Mouse (Mus musculus): ENCODE measurements around the gene Hist1h4h. TPM values are rescaled to one million over a fixed set of nuclear protein-coding genes. Genes with fewer than 3 reads are reported as not detected.
"Not testable (repeated sequence)": the region's sequence is repeated elsewhere in the genome, so short reads cannot be mapped to it uniquely, and the experiment has no call there.

Hist1h4h gene
- total and polyA plus RNA-seq, 3 experiments: 9.9 to 5,753 TPM; not detected in 1

- Histone ChIP-seq H3K36me3 (ENCODE audit: control insufficient read depth in 1 of 2, insufficient read depth in 2 of 2, low read length in 2 of 2) (peaks cover 0 to 24% of the 10 kb centered on the region in 2 experiments; a peak in 2 of 4 replicates), H3K27ac (ENCODE audit: control insufficient read depth, low read depth, low read length) (peak overlapping the region; percentile 98), H3K4me1 (ENCODE audit: control insufficient read depth in 1 of 2, insufficient read depth in 2 of 2, low read length in 2 of 2) (no peaks in the 10 kb centered on the region; a peak in 1 of 4 replicates), H3K9me3 (replicated peaks; ENCODE audit: insufficient read depth, low read length) (no peaks in the 10 kb centered on the region), H3K4me3 (ENCODE audit: control insufficient read depth in 1 of 2, insufficient read depth in 1 of 2, low read depth in 2 of 2, low read length in 2 of 2) (peak overlapping the region in 1 of 2 experiments; percentile 4), H3K79me2 (ENCODE audit: control insufficient read depth, insufficient read depth, low read length, poor library complexity) (peaks cover 6% of the 10 kb centered on the region; the same call in 1 of the 2 replicates), H3K27me3 (ENCODE audit: control insufficient read depth in 1 of 2, insufficient read depth in 2 of 2, low read length in 2 of 2) (no peaks in the 10 kb centered on the region), H3K9ac (ENCODE audit: control insufficient read depth, low read depth, low read length, poor library complexity, severe bottlenecking) (peak overlapping the region; percentile 99)
- TF ChIP-seq TAL1 (IDR thresholded peaks at IDR 0.05; ENCODE audit: low read length) (no peak), TBP (IDR thresholded peaks at IDR 0.05; ENCODE audit: low read depth, low read length) (no peak), CHD2 (IDR thresholded peaks at IDR 0.05; ENCODE audit: low read length) (no peak), KAT2A (conservative IDR thresholded peaks at IDR 0.05; ENCODE audit: low read depth, low read length) (no peak)
- peak; percentile 85 for DNase-seq (ENCODE audit: low read depth, low spot score)
Measured at GRCm38 (mm10) chr13:23572218-23573033, 41.6 kb downstream of the Hist1h4h start.

- TF ChIP-seq TBP (IDR thresholded peaks at IDR 0.05; ENCODE audit: low read depth, low read length) (peak; percentile 44; the same call in 1 of the 2 replicates), POLR2A (IDR thresholded peaks at IDR 0.05; ENCODE audit: control insufficient read depth in 1 of 2, insufficient read depth in 1 of 2, low read depth in 1 of 2, low read length in 2 of 2, poor library complexity in 1 of 2) (peak; percentile 53 to 56; a peak in 3 of 4 replicates)
- H3K79me2 ChIP-seq (ENCODE audit: control insufficient read depth, insufficient read depth, low read length, poor library complexity); H3K27me3 ChIP-seq (ENCODE audit: control insufficient read depth in 1 of 2, insufficient read depth in 2 of 2, low read length in 2 of 2); H3K9me3 ChIP-seq (replicated peaks; ENCODE audit: insufficient read depth, low read length); H3K4me1 ChIP-seq (ENCODE audit: control insufficient read depth in 1 of 2, insufficient read depth in 2 of 2, low read length in 2 of 2): not testable (repeated sequence)
- Histone ChIP-seq H3K27ac (ENCODE audit: control insufficient read depth, low read depth, low read length) (peak overlapping the region; percentile 98), H3K4me3 (ENCODE audit: control insufficient read depth in 1 of 2, insufficient read depth in 1 of 2, low read depth in 2 of 2, low read length in 2 of 2) (peak overlapping the region; percentile 12 to 58), H3K9ac (ENCODE audit: control insufficient read depth, low read depth, low read length, poor library complexity, severe bottlenecking) (peak overlapping the region; percentile 99), H3K36me3 (ENCODE audit: control insufficient read depth in 1 of 2, insufficient read depth in 2 of 2, low read length in 2 of 2) (peaks cover 0 to 25% of the 10 kb centered on the region in 2 experiments; a peak in 2 of 4 replicates)
- peak; percentile 71 for DNase-seq (ENCODE audit: low read depth, low spot score)
Measured at GRCm38 (mm10) chr13:23573034-23573897, 42.4 kb downstream of the Hist1h4h start.

- H3K27me3 ChIP-seq (ENCODE audit: control insufficient read depth in 1 of 2, insufficient read depth in 2 of 2, low read length in 2 of 2); H3K9me3 ChIP-seq (replicated peaks; ENCODE audit: insufficient read depth, low read length); H3K79me2 ChIP-seq (ENCODE audit: control insufficient read depth, insufficient read depth, low read length, poor library complexity); H3K4me1 ChIP-seq (ENCODE audit: control insufficient read depth in 1 of 2, insufficient read depth in 2 of 2, low read length in 2 of 2): not testable (repeated sequence)
- DNase-seq (ENCODE audit: low read depth, low spot score): peak; percentile 99
- TF ChIP-seq POLR2A (IDR thresholded peaks at IDR 0.05; ENCODE audit: control insufficient read depth in 1 of 2, insufficient read depth in 1 of 2, low read depth in 1 of 2, low read length in 2 of 2, poor library complexity in 1 of 2) (peak in 1 of 2 experiments; percentile 79; a peak in 3 of 4 replicates), POLR2AphosphoS5 (IDR thresholded peaks at IDR 0.05; ENCODE audit: borderline replicate concordance, low read depth, low read length) (peak; percentile 52; the same call in 1 of the 2 replicates), UBTF (IDR thresholded peaks at IDR 0.05; ENCODE audit: borderline replicate concordance, insufficient read depth, low read depth, low read length) (0 out of 2 replicates have a peak, but pooled peaks have one; percentile 51), TBP (IDR thresholded peaks at IDR 0.05; ENCODE audit: low read depth, low read length) (peak; percentile 98)
- H3K36me3 ChIP-seq (ENCODE audit: control insufficient read depth in 1 of 2, insufficient read depth in 2 of 2, low read length in 2 of 2): peaks cover 0 to 28% of the 10 kb centered on the region in 2 experiments; a peak in 2 of 4 replicates
- peak within 1 kb of the TSS; percentile 98 for H3K27ac ChIP-seq (ENCODE audit: control insufficient read depth, low read depth, low read length)
- H3K9ac ChIP-seq (ENCODE audit: control insufficient read depth, low read depth, low read length, poor library complexity, severe bottlenecking): peak within 1 kb of the TSS; percentile 99
- peak within 1 kb of the TSS; percentile 14 to 58 for H3K4me3 ChIP-seq (ENCODE audit: control insufficient read depth in 1 of 2, insufficient read depth in 1 of 2, low read depth in 2 of 2, low read length in 2 of 2)
Measured at GRCm38 (mm10) chr13:23573898-23574524, 43.2 kb downstream of the Hist1h4h start, which contains the start of the genes Hist1h2bf and Hist1h2ad. Gene Hist1h2bf (minus strand): TSS chr13:23574196. Gene Hist1h2ad (plus strand): TSS chr13:23574381.
